Mouse (Mus musculus) cerebral cortex, adult 2 months (tissue): ENCODE results near the gene Ibsp.

Source experiments
- WGBS: fragments of 180-500 bp; shearing (Covaris S2); methylation state at CpG from one replicate; pipeline ENCODE4 v1.1.7; 2018; 5-methylcytosine and 5-hydroxymethylcytosine counted together

Ibsp gene

DNA sequence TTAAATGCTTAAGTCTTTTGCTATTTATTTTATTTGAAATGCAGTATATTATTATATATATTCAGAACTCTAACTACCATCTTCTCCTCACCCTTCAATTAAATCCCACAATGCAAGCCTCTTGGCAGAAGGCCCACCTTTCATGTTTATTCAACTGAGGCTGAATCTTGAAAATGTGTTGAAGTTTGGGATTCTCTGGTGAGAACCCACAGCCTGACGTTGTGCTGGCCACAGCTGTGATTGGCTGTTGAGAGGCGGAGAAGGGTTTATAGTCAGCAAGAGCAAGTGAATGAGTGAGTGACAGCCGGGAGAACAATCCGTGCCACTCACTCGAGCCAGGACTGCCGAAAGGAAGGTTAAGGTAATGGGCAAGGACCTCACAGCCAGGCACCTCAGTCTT lies at the start of gene Ibsp:
Gene Ibsp, plus strand, starts transcription at position 178 of the 400 bp plus-strand sequence.
- WGBS = 45% methylated on average over 6 of the region's 6 CpGs

- 72% methylated on average over 5 of the region's 5 CpGs for WGBS
Observed at GRCm38 (mm10) chr5:104251811-104252210, 47.2 kb upstream of the Ibsp start.

- WGBS = 75% methylated on average over 3 of the region's 3 CpGs
Observed at GRCm38 (mm10) chr5:104256585-104256984, 42.4 kb upstream of the Ibsp start.

GRCm38 (mm10) chr5:104261908-104262461 lies 37.0 kb upstream of the Ibsp start:
- 63% methylated on average over 4 of the region's 4 CpGs for WGBS

DNA sequence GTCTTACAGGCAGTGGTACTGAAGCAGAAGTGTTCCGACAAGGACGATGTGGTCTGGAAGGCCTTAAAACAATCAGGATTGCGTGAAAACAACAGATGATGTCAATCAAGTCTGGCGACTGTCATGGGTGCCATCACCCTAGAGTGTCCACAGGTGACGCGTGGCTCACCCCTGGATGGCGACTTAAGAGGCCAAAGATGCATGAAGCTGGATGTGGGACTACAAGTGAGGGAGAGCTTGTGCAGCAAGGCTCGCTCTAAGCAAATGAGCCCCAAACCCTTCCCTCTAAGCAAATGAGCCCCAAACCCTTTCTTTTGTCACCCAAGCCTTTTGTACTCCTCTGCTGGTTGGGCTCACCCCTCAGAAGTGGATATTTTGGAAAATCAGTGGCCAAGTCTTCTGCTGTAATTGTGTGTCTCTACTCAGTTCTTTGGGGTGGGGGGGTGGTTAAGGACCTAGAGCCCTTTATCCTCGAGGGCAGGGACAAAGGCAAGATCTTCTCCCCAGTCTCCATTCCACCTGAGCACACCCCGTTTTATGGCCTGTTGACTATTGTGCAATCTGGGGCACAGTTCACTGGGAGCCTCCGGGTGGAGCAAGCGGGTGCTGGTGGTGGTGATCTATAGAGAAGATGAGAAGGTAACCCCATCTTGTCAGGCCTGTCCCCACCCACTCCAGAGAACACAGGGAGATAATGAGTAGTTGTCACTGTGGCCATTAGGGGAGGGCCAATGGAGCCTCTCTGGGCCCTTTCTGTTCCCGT lies 35.8 kb upstream of the Ibsp start:
- 91% methylated on average over 13 of the region's 13 CpGs for WGBS

DNA sequence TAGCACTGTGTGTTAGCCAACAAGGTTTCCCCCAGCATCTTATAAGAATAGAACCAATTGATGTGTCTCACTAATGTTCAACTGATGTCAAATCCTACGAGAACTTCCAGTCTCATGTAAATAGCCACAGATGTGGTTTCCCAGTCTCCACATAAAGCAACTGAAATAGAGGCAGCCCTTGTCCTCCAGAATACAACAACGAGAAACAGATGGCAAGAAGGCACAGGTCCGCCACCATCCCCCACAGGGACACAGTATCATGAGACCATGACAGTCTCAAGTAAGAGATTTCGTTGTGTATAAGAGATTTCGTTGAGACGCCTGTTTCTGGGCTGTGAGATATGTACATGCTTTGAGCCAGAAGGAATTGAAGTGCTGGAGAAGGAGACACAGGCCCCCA lies 4.8 kb upstream of the Ibsp start:
- WGBS = 67% methylated on average over 6 of the region's 6 CpGs

DNA sequence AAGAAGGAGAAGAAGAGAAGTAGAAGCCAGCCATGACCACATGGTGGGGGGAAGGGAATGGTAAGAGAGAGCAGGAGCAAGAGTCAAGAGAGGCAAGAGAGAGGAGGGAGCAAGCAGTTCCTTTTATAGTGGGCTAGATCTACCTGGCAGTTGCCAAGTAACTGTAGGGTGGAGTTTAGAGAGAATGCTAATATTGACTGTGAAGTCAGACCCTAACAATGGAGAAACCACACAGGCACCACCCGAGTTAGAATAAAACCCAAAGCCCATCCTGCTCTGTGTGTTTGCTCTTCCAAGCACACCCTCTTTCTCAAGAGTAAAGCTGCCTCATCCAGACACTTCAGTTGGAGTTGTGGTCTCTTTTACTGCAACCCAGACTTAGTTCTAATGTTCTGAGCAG lies 15.1 kb downstream of the Ibsp start:
- WGBS = 61% methylated on average over 1 of the region's 1 CpGs

GRCm38 (mm10) chr5:104325029-104325428 lies 26.1 kb downstream of the Ibsp start, which contains the start of gene Mepe:
Gene Mepe, plus strand, starts transcription at chr5:104325329.
- 91% methylated on average over 6 of the region's 6 CpGs for WGBS

DNA sequence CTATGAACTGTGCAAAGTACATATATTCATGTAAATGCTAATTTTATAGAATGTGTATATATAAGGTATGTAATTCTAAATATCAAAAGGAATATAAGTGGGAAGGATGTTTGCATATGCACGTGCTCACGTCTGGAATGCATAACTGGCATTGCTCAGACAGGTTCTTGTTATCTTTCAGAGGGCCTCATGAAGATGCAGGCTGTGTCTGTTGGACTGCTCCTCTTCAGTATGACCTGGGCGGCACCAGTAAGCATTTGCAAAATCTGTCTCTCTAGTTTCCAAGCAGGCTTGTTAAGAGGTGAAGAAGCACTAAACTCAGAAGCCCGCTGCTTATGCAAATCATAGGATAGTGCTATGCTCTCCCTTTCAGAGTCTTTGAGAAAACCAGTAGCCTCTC lies 27.9 kb downstream of the Ibsp start:
- WGBS = 71% methylated on average over 4 of the region's 4 CpGs

- WGBS = 48% methylated on average over 8 of the region's 8 CpGs
Observed at GRCm38 (mm10) chr5:104327389-104327788, 28.4 kb downstream of the Ibsp start.

- WGBS = 76% methylated on average over 4 of the region's 4 CpGs
Observed at GRCm38 (mm10) chr5:104328317-104328850, 29.4 kb downstream of the Ibsp start.

GRCm38 (mm10) chr5:104329381-104329780 lies 30.4 kb downstream of the Ibsp start:
- WGBS = 41% methylated on average over 5 of the region's 5 CpGs

DNA sequence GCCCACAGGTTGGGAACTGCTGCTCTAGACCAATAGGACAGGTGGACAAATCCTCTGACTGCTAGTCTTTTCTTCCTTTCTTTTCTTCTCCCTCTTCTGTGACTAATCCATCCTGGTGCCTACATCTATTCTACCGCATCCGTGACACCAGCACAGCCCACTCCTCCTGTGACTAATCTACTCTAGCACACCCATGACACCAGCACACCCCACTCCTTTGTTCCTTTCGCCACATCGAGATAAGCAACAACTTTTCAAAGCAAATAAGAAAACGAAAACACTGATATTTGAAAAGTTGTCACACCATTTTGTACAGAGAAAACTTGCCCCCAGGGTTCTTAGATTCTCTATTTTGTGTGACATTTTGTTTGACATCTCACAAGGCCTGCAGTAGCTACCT lies 31.1 kb downstream of the Ibsp start:
- WGBS = 66% methylated on average over 5 of the region's 5 CpGs

GRCm38 (mm10) chr5:104332296-104332695 lies 33.3 kb downstream of the Ibsp start:
- 58% methylated on average over 3 of the region's 3 CpGs for WGBS

- 18% methylated on average over 7 of the region's 7 CpGs for WGBS
Observed at GRCm38 (mm10) chr5:104333231-104333640, 34.3 kb downstream of the Ibsp start.

- WGBS = 74% methylated on average over 6 of the region's 6 CpGs
Observed at GRCm38 (mm10) chr5:104333643-104334042, 34.7 kb downstream of the Ibsp start.

- WGBS = 84% methylated on average over 14 of the region's 14 CpGs
Observed at GRCm38 (mm10) chr5:104334516-104334915, 35.5 kb downstream of the Ibsp start.

DNA sequence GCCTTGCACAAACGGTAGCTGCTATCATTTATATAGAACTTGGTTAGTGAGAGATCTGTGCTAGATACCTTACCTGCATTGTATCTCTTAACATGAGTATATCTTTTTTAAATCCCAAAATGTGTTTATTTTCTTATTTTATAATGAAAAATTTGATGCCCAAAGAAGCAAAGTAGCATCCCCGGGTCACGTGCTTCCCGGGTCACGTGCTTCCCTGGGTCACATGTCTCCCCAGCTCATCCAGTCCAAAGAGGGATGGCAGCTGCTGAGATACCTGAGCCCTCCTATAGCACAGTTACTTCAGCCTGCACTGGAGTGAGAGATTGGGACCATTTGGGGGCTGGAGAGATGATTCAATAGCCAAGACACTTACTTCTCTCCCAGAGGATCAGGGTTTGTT lies 37.0 kb downstream of the Ibsp start:
- 89% methylated on average over 5 of the region's 5 CpGs for WGBS

DNA sequence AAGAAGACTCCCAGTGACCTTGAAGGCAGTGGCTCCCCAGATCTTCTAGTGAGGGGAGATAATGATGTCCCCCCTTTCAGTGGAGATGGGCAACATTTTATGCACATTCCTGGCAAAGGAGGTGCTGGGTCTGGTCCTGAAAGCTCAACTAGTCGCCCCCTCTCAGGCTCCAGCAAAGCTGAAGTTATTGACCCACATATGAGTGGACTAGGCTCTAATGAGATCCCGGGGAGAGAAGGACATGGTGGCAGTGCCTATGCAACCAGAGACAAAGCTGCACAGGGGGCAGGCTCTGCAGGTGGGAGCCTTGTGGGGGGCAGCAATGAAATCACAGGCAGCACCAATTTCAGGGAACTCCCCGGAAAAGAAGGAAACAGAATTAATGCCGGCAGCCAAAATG lies 38.5 kb downstream of the Ibsp start:
- 80% methylated on average over 4 of the region's 4 CpGs for WGBS

DNA sequence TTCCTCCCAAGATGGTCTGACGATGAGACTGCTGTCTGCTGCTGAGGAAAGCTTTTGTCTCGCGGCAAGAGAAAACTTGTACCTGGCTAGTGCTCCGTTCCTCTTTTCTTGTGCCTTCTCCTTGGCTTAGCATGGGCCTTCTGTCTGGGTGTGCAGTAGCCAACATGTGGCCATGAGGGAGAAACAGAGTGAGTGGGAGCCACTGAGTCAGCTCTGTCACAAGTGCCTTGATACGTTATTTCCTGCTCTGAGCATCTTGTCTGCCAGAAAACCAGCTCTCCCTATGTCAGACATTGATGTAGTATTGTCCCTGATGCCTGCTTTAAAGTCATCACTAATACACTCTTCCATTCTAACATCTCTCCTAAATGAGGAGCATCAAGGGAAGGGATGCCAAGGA lies 40.0 kb downstream of the Ibsp start:
- WGBS = 54% methylated on average over 5 of the region's 5 CpGs

GRCm38 (mm10) chr5:104339706-104340512 lies 40.9 kb downstream of the Ibsp start:
- WGBS = 14% methylated on average over 14 of the region's 14 CpGs

DNA sequence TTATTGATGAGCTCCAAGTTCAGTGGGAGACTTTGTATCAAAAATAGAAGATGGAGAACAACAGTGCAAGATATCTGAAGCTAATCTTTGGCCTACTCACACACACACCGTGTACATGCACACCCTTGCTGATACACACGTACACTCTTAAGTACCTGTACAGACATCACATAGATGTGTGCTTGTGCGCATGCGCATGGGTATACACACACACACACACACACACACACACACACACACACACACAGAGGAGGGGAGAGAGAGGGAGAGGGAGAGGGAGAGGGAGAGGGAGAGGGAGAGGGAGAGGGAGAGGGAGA lies 41.5 kb downstream of the Ibsp start:
- 82% methylated on average over 4 of the region's 4 CpGs for WGBS

GRCm38 (mm10) chr5:104342881-104343280 lies 43.9 kb downstream of the Ibsp start:
- WGBS = 35% methylated on average over 6 of the region's 6 CpGs
